Mouse (Mus musculus): ENCODE results near the gene Naa50. TPM values are rescaled to one million over a fixed set of nuclear protein-coding genes. Genes with fewer than 3 reads are reported as not detected.

The Naa50 gene
- polyA plus RNA-seq, 1 experiment from 2014 or later, result 64.2 TPM

- Histone ChIP-seq H3K4me1 (peaks cover 25% of the 10 kb centered on the region), H3K4me2 (peak overlapping the region; percentile 72), H3K36me3 (no peaks in the 10 kb centered on the region), H3K27ac (replicated peaks) (no peak overlapping the region), H3K4me3 (replicated peaks) (0 out of 2 replicates have a peak overlapping the region, but pooled peaks have one; percentile 6), H3K9me3 (replicated peaks) (no peaks in the 10 kb centered on the region), H3K9ac (replicated peaks) (no peak overlapping the region), H3K27me3 (replicated peaks) (no peaks in the 10 kb centered on the region)
- ATAC-seq (ENCODE audit: low FRiP score), result no peak
- WGBS, result 42% methylated on average over 6 of the region's 6 CpGs
Measured at GRCm38 (mm10) chr16:44141483-44141882, 1.9 kb downstream of the Naa50 start.

- H3K4me2 ChIP-seq, result no peak overlapping the region
- no peaks in the 10 kb centered on the region for H3K4me1 ChIP-seq
- no peak overlapping the region for H3K4me3 ChIP-seq (replicated peaks)
- no peaks in the 10 kb centered on the region for H3K36me3 ChIP-seq
- no peaks in the 10 kb centered on the region for H3K9me3 ChIP-seq (replicated peaks)
- WGBS, result 89% methylated on average over 1 of the region's 1 CpGs
- ATAC-seq (ENCODE audit: low FRiP score), result no peak
- H3K9ac ChIP-seq (replicated peaks), result no peak overlapping the region
- no peaks in the 10 kb centered on the region for H3K27me3 ChIP-seq (replicated peaks)
- H3K27ac ChIP-seq (replicated peaks), result no peak overlapping the region
Measured at GRCm38 (mm10) chr16:44149002-44149767, 9.6 kb downstream of the Naa50 start.

GRCm38 (mm10) chr16:44154497-44155057, 14.9 kb downstream of the Naa50 start:
- H3K27ac ChIP-seq (replicated peaks), result no peak overlapping the region
- H3K4me2 ChIP-seq, result no peak overlapping the region
- H3K27me3 ChIP-seq (replicated peaks), result no peaks in the 10 kb centered on the region
- ATAC-seq (ENCODE audit: low FRiP score), result no peak
- WGBS, result 74% methylated on average over 6 of the region's 6 CpGs
- peaks cover 6% of the 10 kb centered on the region; the same call in 1 of the 2 replicates for H3K36me3 ChIP-seq
- H3K9me3 ChIP-seq (replicated peaks), result no peaks in the 10 kb centered on the region
- H3K9ac ChIP-seq (replicated peaks), result no peak overlapping the region
- H3K4me1 ChIP-seq, result no peaks in the 10 kb centered on the region
- no peak overlapping the region for H3K4me3 ChIP-seq (replicated peaks)

- no peak overlapping the region for H3K27ac ChIP-seq (replicated peaks)
- no peak for ATAC-seq (ENCODE audit: low FRiP score)
- H3K4me3 ChIP-seq (replicated peaks), result no peak overlapping the region
- 95% methylated on average over 7 of the region's 7 CpGs for WGBS
- H3K4me1 ChIP-seq, result no peaks in the 10 kb centered on the region
- H3K9ac ChIP-seq (replicated peaks), result no peak overlapping the region
- no peaks in the 10 kb centered on the region for H3K9me3 ChIP-seq (replicated peaks)
- no peaks in the 10 kb centered on the region for H3K27me3 ChIP-seq (replicated peaks)
- H3K36me3 ChIP-seq, result peaks cover 8% of the 10 kb centered on the region; the same call in 1 of the 2 replicates
- no peak overlapping the region for H3K4me2 ChIP-seq
Measured at GRCm38 (mm10) chr16:44159325-44159724, 19.7 kb downstream of the Naa50 start.

GRCm38 (mm10) chr16:44163831-44164230, 24.2 kb downstream of the Naa50 start:
- no peak overlapping the region for H3K4me3 ChIP-seq (replicated peaks)
- no peaks in the 10 kb centered on the region for H3K4me1 ChIP-seq
- ATAC-seq (ENCODE audit: low FRiP score), result no peak
- no peaks in the 10 kb centered on the region for H3K27me3 ChIP-seq (replicated peaks)
- no peak overlapping the region for H3K27ac ChIP-seq (replicated peaks)
- no peak overlapping the region for H3K9ac ChIP-seq (replicated peaks)
- WGBS, result 84% methylated on average over 2 of the region's 2 CpGs
- H3K9me3 ChIP-seq (replicated peaks), result no peaks in the 10 kb centered on the region
- no peak overlapping the region for H3K4me2 ChIP-seq
- peaks cover 5% of the 10 kb centered on the region; the same call in 1 of the 2 replicates for H3K36me3 ChIP-seq

GRCm38 (mm10) chr16:44165182-44165581, 25.6 kb downstream of the Naa50 start:
- Histone ChIP-seq H3K27me3 (replicated peaks) (no peaks in the 10 kb centered on the region), H3K36me3 (no peaks in the 10 kb centered on the region), H3K27ac (replicated peaks) (no peak overlapping the region), H3K9ac (replicated peaks) (no peak overlapping the region), H3K4me1 (no peaks in the 10 kb centered on the region), H3K9me3 (replicated peaks) (no peaks in the 10 kb centered on the region), H3K4me3 (replicated peaks) (no peak overlapping the region), H3K4me2 (no peak overlapping the region)
- ATAC-seq (ENCODE audit: low FRiP score), result no peak
- 58% methylated on average over 3 of the region's 3 CpGs for WGBS

GRCm38 (mm10) chr16:44168990-44169389, 29.4 kb downstream of the Naa50 start:
- ATAC-seq (ENCODE audit: low FRiP score), result no peak
- H3K4me2 ChIP-seq, result no peak overlapping the region
- H3K36me3 ChIP-seq, result no peaks in the 10 kb centered on the region
- H3K4me1 ChIP-seq, result peaks cover 10% of the 10 kb centered on the region
- H3K4me3 ChIP-seq (replicated peaks), result no peak overlapping the region
- no peaks in the 10 kb centered on the region for H3K9me3 ChIP-seq (replicated peaks)
- whole genome bisulfite sequencing, result 86% methylated on average over 4 of the region's 4 CpGs
- H3K27ac ChIP-seq (replicated peaks), result no peak overlapping the region
- no peaks in the 10 kb centered on the region for H3K27me3 ChIP-seq (replicated peaks)
- H3K9ac ChIP-seq (replicated peaks), result no peak overlapping the region

GRCm38 (mm10) chr16:44172297-44173154, 32.9 kb downstream of the Naa50 start:
- no peaks in the 10 kb centered on the region for H3K9me3 ChIP-seq (replicated peaks)
- H3K4me1 ChIP-seq, result peaks cover 22% of the 10 kb centered on the region
- peak overlapping the region; percentile 88 for H3K4me3 ChIP-seq (replicated peaks)
- peak; percentile 100 for ATAC-seq (ENCODE audit: low FRiP score)
- H3K27ac ChIP-seq (replicated peaks), result peak overlapping the region; percentile 88
- H3K36me3 ChIP-seq, result no peaks in the 10 kb centered on the region
- H3K9ac ChIP-seq (replicated peaks), result peak overlapping the region; percentile 53
- no peaks in the 10 kb centered on the region for H3K27me3 ChIP-seq (replicated peaks)
- under 1% methylated on average over 26 of the region's 26 CpGs for WGBS
- peak overlapping the region; percentile 87 for H3K4me2 ChIP-seq

GRCm38 (mm10) chr16:44173155-44173941, 33.7 kb downstream of the Naa50 start, which contains the start of gene Usf3:
Gene Usf3 (plus strand): TSS chr16:44173246.
- Histone ChIP-seq H3K4me3 (replicated peaks) (peak within 1 kb of the TSS; percentile 88), H3K36me3 (no peaks in the 10 kb centered on the region), H3K9me3 (replicated peaks) (no peaks in the 10 kb centered on the region), H3K27me3 (replicated peaks) (no peaks in the 10 kb centered on the region), H3K27ac (replicated peaks) (peak within 1 kb of the TSS; percentile 90), H3K9ac (replicated peaks) (peak within 1 kb of the TSS; percentile 89), H3K4me2 (peak within 1 kb of the TSS; percentile 87), H3K4me1 (peaks cover 22% of the 10 kb centered on the region)
- ATAC-seq (ENCODE audit: low FRiP score), result peak; percentile 73
- WGBS, result under 1% methylated on average over 44 of the region's 77 CpGs

- ATAC-seq (ENCODE audit: low FRiP score), result no peak
- WGBS, result 21% methylated on average over 7 of the region's 7 CpGs
- Histone ChIP-seq H3K4me2 (peak overlapping the region; percentile 87), H3K4me1 (peaks cover 22% of the 10 kb centered on the region), H3K27ac (replicated peaks) (peak overlapping the region; percentile 90), H3K9me3 (replicated peaks) (no peaks in the 10 kb centered on the region), H3K36me3 (no peaks in the 10 kb centered on the region), H3K27me3 (replicated peaks) (no peaks in the 10 kb centered on the region), H3K9ac (replicated peaks) (peak overlapping the region; percentile 89), H3K4me3 (replicated peaks) (peak overlapping the region; percentile 88)
Measured at GRCm38 (mm10) chr16:44173966-44174530, 34.4 kb downstream of the Naa50 start.

- Histone ChIP-seq H3K27me3 (replicated peaks) (no peaks in the 10 kb centered on the region), H3K9ac (replicated peaks) (no peak overlapping the region), H3K36me3 (no peaks in the 10 kb centered on the region), H3K27ac (replicated peaks) (no peak overlapping the region), H3K4me3 (replicated peaks) (no peak overlapping the region), H3K4me2 (no peak overlapping the region), H3K4me1 (peaks cover 22% of the 10 kb centered on the region), H3K9me3 (replicated peaks) (no peaks in the 10 kb centered on the region)
- ATAC-seq (ENCODE audit: low FRiP score), result no peak
- WGBS, result 81% methylated on average over 1 of the region's 1 CpGs
Measured at GRCm38 (mm10) chr16:44175001-44175400, 35.4 kb downstream of the Naa50 start.
